Mouse (Mus musculus): ENCODE measurements around the gene Tnni2.

DNA sequence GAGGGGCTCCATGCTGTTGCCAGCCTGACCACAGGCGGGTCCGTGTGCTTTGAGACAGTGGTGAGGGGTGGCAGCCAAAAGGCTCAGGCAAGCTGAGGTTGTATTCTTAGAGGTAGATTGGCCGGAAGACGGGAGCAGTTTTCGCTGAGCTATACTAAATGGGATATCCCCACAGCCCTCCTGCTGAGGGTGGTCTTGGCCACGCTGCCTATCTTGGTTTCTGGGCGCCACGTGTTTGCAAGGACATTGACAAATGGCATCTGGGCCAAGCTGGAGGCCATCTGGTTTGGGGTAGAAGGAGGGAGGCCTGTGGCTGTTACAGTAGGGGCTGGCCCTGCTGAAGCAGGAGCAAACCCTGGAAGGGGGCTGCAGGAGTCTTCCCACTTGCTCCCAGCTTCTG is 51.9 kb downstream of the Tnni2 start:
- TF ChIP-seq CTCF (IDR thresholded peaks at IDR 0.05; ENCODE audit: borderline replicate concordance, extremely low read depth, insufficient read depth, insufficient read length) (no peak), POLR2A (IDR thresholded peaks at IDR 0.05; ENCODE audit: borderline replicate concordance, extremely low read depth, insufficient read depth, insufficient read length, poor library complexity, severe bottlenecking) (no peak)

Data from brain, embryonic 14.5 days (tissue).